Mouse (Mus musculus) lung, postnatal 0 days (tissue): ENCODE data around the gene Zfp28.

Experiments used
- CTCF ChIP-seq: IDR thresholded peaks from 2 replicates; pipeline ENCODE4 v1.5.1; 2016; ENCODE audit warnings: antibody characterized with exemption, mild to moderate bottlenecking
- EP300 ChIP-seq: IDR thresholded peaks from 2 replicates; pipeline ENCODE4 v1.6.1; 2016; ENCODE audit warnings: antibody characterized with exemption, mild to moderate bottlenecking, control low read depth

- TF ChIP-seq CTCF (peak; percentile 19; the same call in 1 of the 2 replicates), EP300 (no peak)
Measured at GRCm38 (mm10) chr7:6389449-6389848, 6.4 kb downstream of the Zfp28 start.
